ENCODE assay signal across 17 mouse cellular contexts in genomic region chr14:24098828-24099227, GRCm38 (mm10).
"Had no signal": no experiment of that assay in that cellular context is flagged by ENCODE, and none has a peak within 500 bp of the region (broad histone marks: within the 10 kb centered on the region; RNA-seq: fewer than 3 reads in every experiment).

No protein-coding gene starts in this region.

- H3K27ac ChIP-seq: kidney, postnatal 0 days; layer of hippocampus, adult 2 months; limb, embryonic 13.5 days; liver, embryonic 14.5 days; lung, embryonic 15.5 days; midbrain, embryonic 12.5 days; neural tube, embryonic 15.5 days had no signal

- ATAC-seq: hindbrain, embryonic 16.5 days; inflammation-experienced regulatory T-cells, adult 6 months; intestine, postnatal 0 days had no signal

- H3K27me3 ChIP-seq: limb, embryonic 13.5 days; lung, embryonic 15.5 days; midbrain, embryonic 12.5 days; neural tube, embryonic 15.5 days had no signal

- H3K9ac ChIP-seq: limb, embryonic 13.5 days; liver, embryonic 14.5 days; lung, embryonic 15.5 days; midbrain, embryonic 12.5 days; neural tube, embryonic 15.5 days had no signal

- DNase-seq: kidney, adult 9 months; kidney, postnatal 4 days; left cerebral cortex, postnatal 4 days; right cerebral cortex, adult 18-20 months; spleen, adult 18-20 months; thymus, postnatal 4 days had no signal

- H3K36me3 ChIP-seq: limb, embryonic 13.5 days; lung, embryonic 15.5 days; midbrain, embryonic 12.5 days; neural tube, embryonic 15.5 days had no signal

- H3K4me3 ChIP-seq: layer of hippocampus, adult 2 months; limb, embryonic 13.5 days; lung, embryonic 15.5 days; midbrain, embryonic 12.5 days; myocyte; neural tube, embryonic 15.5 days had no signal

- H3K9me3 ChIP-seq: limb, embryonic 13.5 days; lung, embryonic 15.5 days; midbrain, embryonic 12.5 days; neural tube, embryonic 15.5 days had no signal

- H3K4me1 ChIP-seq: lung, embryonic 15.5 days; midbrain, embryonic 12.5 days; neural tube, embryonic 15.5 days had no signal

- H3K4me2 ChIP-seq: limb, embryonic 13.5 days; lung, embryonic 15.5 days; midbrain, embryonic 12.5 days; neural tube, embryonic 15.5 days had no signal
